Mouse (Mus musculus): ENCODE measurements around the gene Bglap. TPM values are rescaled to one million over a fixed set of nuclear protein-coding genes. Genes with fewer than 3 reads are reported as not detected.
"Not testable (repeated sequence)": the region's sequence is repeated elsewhere in the genome, so short reads cannot be mapped to it uniquely, and the experiment has no call there.

Bglap gene
- polyA plus RNA-seq, 1 experiment, result 0.43 TPM

GRCm38 (mm10) chr3:88395742-88396141 is 11.5 kb upstream of the Bglap start:
- WGBS, result 44% methylated on average over 8 of the region's 8 CpGs
- Histone ChIP-seq H3K27me3 (ENCODE audit: control insufficient read depth, insufficient read depth, low read length) (no peaks in the 10 kb centered on the region), H3K27ac (ENCODE audit: insufficient read depth, low read length) (peak overlapping the region; percentile 87), H3K4me1 (ENCODE audit: control insufficient read depth, insufficient read depth, insufficient read length) (peaks cover 14% of the 10 kb centered on the region; the same call in 1 of the 2 replicates), H3K36me3 (ENCODE audit: control insufficient read depth, insufficient read depth, low read length) (peaks cover 4% of the 10 kb centered on the region), H3K4me3 (ENCODE audit: extremely low read depth, insufficient read depth, insufficient read length) (peak overlapping the region; percentile 56)
- peak in 1 of 2 experiments; percentile 26 for DNase-seq (ENCODE audit: low read depth in 1 of 2, low spot score in 2 of 2)
- no peak for TF ChIP-seq POLR2A (IDR thresholded peaks at IDR 0.05; ENCODE audit: low read depth, low read length)
- TF ChIP-seq CTCF (IDR thresholded peaks at IDR 0.05; ENCODE audit: extremely low read depth, insufficient read depth, insufficient read length, insufficient replicate concordance), result no peak

- Histone ChIP-seq H3K4me3 (ENCODE audit: extremely low read depth, insufficient read depth, insufficient read length) (peak overlapping the region; percentile 56), H3K27ac (ENCODE audit: insufficient read depth, low read length) (peak overlapping the region; percentile 87)
- WGBS, result 49% methylated on average over 6 of the region's 6 CpGs
Observed at GRCm38 (mm10) chr3:88395288-88395687, 11.0 kb upstream of the Bglap start.

GRCm38 (mm10) chr3:88393776-88394375 is 9.6 kb upstream of the Bglap start:
- TF ChIP-seq CTCF (IDR thresholded peaks at IDR 0.05; ENCODE audit: extremely low read depth, insufficient read depth, insufficient read length, insufficient replicate concordance) (no peak), POLR2A (IDR thresholded peaks at IDR 0.05; ENCODE audit: low read depth, low read length) (no peak)
- WGBS, result 69% methylated on average over 9 of the region's 9 CpGs

More at GRCm38 (mm10) chr3:88395288-88395687, 11.0 kb upstream of the Bglap start:
- Histone ChIP-seq H3K4me1 (ENCODE audit: control insufficient read depth, insufficient read depth, insufficient read length) (peaks cover 14% of the 10 kb centered on the region; the same call in 1 of the 2 replicates), H3K36me3 (ENCODE audit: control insufficient read depth, insufficient read depth, low read length) (peaks cover 4% of the 10 kb centered on the region), H3K27me3 (ENCODE audit: control insufficient read depth, insufficient read depth, low read length) (no peaks in the 10 kb centered on the region)
- DNase-seq (ENCODE audit: low read depth in 1 of 2, low spot score in 2 of 2), result peak; percentile 61 to 76
- TF ChIP-seq CTCF (IDR thresholded peaks at IDR 0.05; ENCODE audit: extremely low read depth, insufficient read depth, insufficient read length, insufficient replicate concordance), result no peak
- TF ChIP-seq POLR2A (IDR thresholded peaks at IDR 0.05; ENCODE audit: low read depth, low read length), result no peak

GRCm38 (mm10) chr3:88382383-88382782 is 1.9 kb downstream of the Bglap start:
- H3K36me3 ChIP-seq (ENCODE audit: control insufficient read depth, insufficient read depth, low read length); H3K4me3 ChIP-seq (ENCODE audit: extremely low read depth, insufficient read depth, insufficient read length); H3K4me1 ChIP-seq (ENCODE audit: control insufficient read depth, insufficient read depth, insufficient read length); H3K27me3 ChIP-seq (ENCODE audit: control insufficient read depth, insufficient read depth, low read length); DNase-seq (ENCODE audit: low read depth in 1 of 2, low spot score in 2 of 2); H3K27ac ChIP-seq (ENCODE audit: insufficient read depth, low read length): not testable (repeated sequence)
- 64% methylated on average over 3 of the region's 7 CpGs for WGBS

More at GRCm38 (mm10) chr3:88393776-88394375, 9.6 kb upstream of the Bglap start:
- Histone ChIP-seq H3K36me3 (ENCODE audit: control insufficient read depth, insufficient read depth, low read length) (peaks cover 6% of the 10 kb centered on the region), H3K27ac (ENCODE audit: insufficient read depth, low read length) (peak overlapping the region; percentile 61; the same call in 1 of the 2 replicates), H3K4me1 (ENCODE audit: control insufficient read depth, insufficient read depth, insufficient read length) (peaks cover 14% of the 10 kb centered on the region; the same call in 1 of the 2 replicates), H3K27me3 (ENCODE audit: control insufficient read depth, insufficient read depth, low read length) (no peaks in the 10 kb centered on the region), H3K4me3 (ENCODE audit: extremely low read depth, insufficient read depth, insufficient read length) (no peak overlapping the region)
- DNase-seq (ENCODE audit: low read depth in 1 of 2, low spot score in 2 of 2), result no peak

- DNase-seq (ENCODE audit: low read depth in 1 of 2, low spot score in 2 of 2), result peak in 1 of 2 experiments; percentile 14
- not testable (repeated sequence) for H3K27me3 ChIP-seq (ENCODE audit: control insufficient read depth, insufficient read depth, low read length); H3K4me1 ChIP-seq (ENCODE audit: control insufficient read depth, insufficient read depth, insufficient read length); H3K27ac ChIP-seq (ENCODE audit: insufficient read depth, low read length); H3K36me3 ChIP-seq (ENCODE audit: control insufficient read depth, insufficient read depth, low read length); H3K4me3 ChIP-seq (ENCODE audit: extremely low read depth, insufficient read depth, insufficient read length)
- WGBS, result 18% methylated on average over 22 of the region's 22 CpGs
Observed at GRCm38 (mm10) chr3:88381389-88382315, 2.6 kb downstream of the Bglap start.

- not testable (repeated sequence) for H3K4me3 ChIP-seq (ENCODE audit: extremely low read depth, insufficient read depth, insufficient read length); DNase-seq (ENCODE audit: low read depth in 1 of 2, low spot score in 2 of 2); H3K27me3 ChIP-seq (ENCODE audit: control insufficient read depth, insufficient read depth, low read length); H3K36me3 ChIP-seq (ENCODE audit: control insufficient read depth, insufficient read depth, low read length); H3K4me1 ChIP-seq (ENCODE audit: control insufficient read depth, insufficient read depth, insufficient read length); H3K27ac ChIP-seq (ENCODE audit: insufficient read depth, low read length)
- WGBS, result 87% methylated on average over 5 of the region's 5 CpGs
Observed at GRCm38 (mm10) chr3:88378599-88378998, 5.7 kb downstream of the Bglap start, which contains the start of gene Bglap2. TSS of gene Bglap2 (minus strand) at chr3:88378699.

- not testable (repeated sequence) for DNase-seq (ENCODE audit: low read depth in 1 of 2, low spot score in 2 of 2)
Observed at GRCm38 (mm10) chr3:88376644-88377043, 7.6 kb downstream of the Bglap start.

GRCm38 (mm10) chr3:88375750-88376626 is 8.3 kb downstream of the Bglap start:
- H3K36me3 ChIP-seq (ENCODE audit: control insufficient read depth, insufficient read depth, low read length); DNase-seq (ENCODE audit: low read depth in 1 of 2, low spot score in 2 of 2); H3K4me1 ChIP-seq (ENCODE audit: control insufficient read depth, insufficient read depth, insufficient read length); H3K27ac ChIP-seq (ENCODE audit: insufficient read depth, low read length); H3K27me3 ChIP-seq (ENCODE audit: control insufficient read depth, insufficient read depth, low read length): not testable (repeated sequence)
- peak overlapping the region; percentile 4; the same call in 1 of the 2 replicates for H3K4me3 ChIP-seq (ENCODE audit: extremely low read depth, insufficient read depth, insufficient read length)
- 16% methylated on average over 19 of the region's 19 CpGs for WGBS

More at GRCm38 (mm10) chr3:88376644-88377043, 7.6 kb downstream of the Bglap start:
- 65% methylated on average over 6 of the region's 7 CpGs for whole genome bisulfite sequencing
- not testable (repeated sequence) for H3K36me3 ChIP-seq (ENCODE audit: control insufficient read depth, insufficient read depth, low read length); H3K4me1 ChIP-seq (ENCODE audit: control insufficient read depth, insufficient read depth, insufficient read length); H3K27me3 ChIP-seq (ENCODE audit: control insufficient read depth, insufficient read depth, low read length); H3K4me3 ChIP-seq (ENCODE audit: extremely low read depth, insufficient read depth, insufficient read length); H3K27ac ChIP-seq (ENCODE audit: insufficient read depth, low read length)

- H3K4me1 ChIP-seq (ENCODE audit: control insufficient read depth, insufficient read depth, insufficient read length); DNase-seq (ENCODE audit: low read depth in 1 of 2, low spot score in 2 of 2); H3K27ac ChIP-seq (ENCODE audit: insufficient read depth, low read length); H3K36me3 ChIP-seq (ENCODE audit: control insufficient read depth, insufficient read depth, low read length); H3K4me3 ChIP-seq (ENCODE audit: extremely low read depth, insufficient read depth, insufficient read length); H3K27me3 ChIP-seq (ENCODE audit: control insufficient read depth, insufficient read depth, low read length): not testable (repeated sequence)
- 86% methylated on average over 9 of the region's 9 CpGs for WGBS
Observed at GRCm38 (mm10) chr3:88372643-88373042, 11.6 kb downstream of the Bglap start, which contains the start of gene Bglap3. TSS of gene Bglap3 (minus strand) at chr3:88372743.
